Mouse (Mus musculus) neural tube, embryonic 15.5 days (tissue): ENCODE data around the gene Bmp2. TPM values are rescaled to one million over a fixed set of nuclear protein-coding genes. Genes with fewer than 3 reads are reported as not detected.
A peak's percentile ranks its signal among the peaks of the same experiment; 100 is the strongest.

Experiments used
- ATAC-seq: fragments of 200-750 bp; cut with Nextera tagmentation; 2 replicates; pipeline ENCODE4 v1.8.0; 2017; ENCODE audit warnings: mild to moderate bottlenecking, moderate TSS enrichment, moderate library complexity; ENCODE audit not compliant: low FRiP score
- H3K27ac ChIP-seq: fragments of 300-500 bp; sonication (generic); replicated peaks from 2 replicates; pipeline ENCODE4 v1.5.1; 2015; ENCODE audit warnings: mild to moderate bottlenecking, inconsistent platforms
- H3K27me3 ChIP-seq: fragments of 300-500 bp; sonication (generic); replicated peaks from 2 replicates; pipeline ENCODE4 v1.6.1; 2015; ENCODE audit warnings: inconsistent platforms
- H3K36me3 ChIP-seq: fragments of 300-500 bp; sonication (generic); 2 replicates; pipeline ENCODE4 v1.6.1; 2015; ENCODE audit warnings: inconsistent platforms
- H3K4me1 ChIP-seq: fragments of 300-500 bp; sonication (generic); 2 replicates; pipeline ENCODE4 v1.6.1; 2015; ENCODE audit warnings: inconsistent platforms
- H3K4me2 ChIP-seq: fragments of 300-500 bp; sonication (generic); 2 replicates; pipeline ENCODE4 v1.6.1; 2015; ENCODE audit warnings: inconsistent platforms, mild to moderate bottlenecking, moderate library complexity
- H3K4me3 ChIP-seq: fragments of 300-500 bp; sonication (generic); replicated peaks from 2 replicates; pipeline ENCODE4 v1.5.1; 2015; ENCODE audit warnings: mild to moderate bottlenecking, inconsistent platforms
- H3K9ac ChIP-seq: fragments of 300-500 bp; sonication (generic); replicated peaks from 2 replicates; pipeline ENCODE4 v1.6.1; 2015; ENCODE audit warnings: mild to moderate bottlenecking, inconsistent platforms
- H3K9me3 ChIP-seq: fragments of 300-500 bp; sonication (generic); replicated peaks from 2 replicates; pipeline ENCODE4 v1.6.1; 2016; ENCODE audit warnings: inconsistent platforms
- WGBS: fragments of 180-500 bp; shearing (Covaris S2); methylation state at CpG from one replicate; pipeline ENCODE4 v1.1.7; 2015; ENCODE audit warnings: mixed read lengths; 5-methylcytosine and 5-hydroxymethylcytosine counted together
- polyA plus RNA-seq: library from polyadenylated mRNA; unstranded; fragments of >200 nt; fragmentation: Nextera tagmentation; extraction: Ambion mirVana; gene quantifications from 2 replicates; pipeline ENCODE4 v1.2.1, GENCODE M21; 2015

Gene Bmp2
- polyA plus RNA-seq, 1 experiment from 2014 or later, result 3.9 TPM

- Histone ChIP-seq H3K4me1 (no peaks in the 10 kb centered on the region), H3K9me3 (no peaks in the 10 kb centered on the region), H3K4me3 (no peak overlapping the region), H3K9ac (no peak overlapping the region), H3K27ac (no peak overlapping the region), H3K27me3 (no peaks in the 10 kb centered on the region), H3K36me3 (no peaks in the 10 kb centered on the region), H3K4me2 (no peak overlapping the region)
- no peak for ATAC-seq
- 77% methylated on average over 3 of the region's 3 CpGs for WGBS
Observed at GRCm38 (mm10) chr2:133533073-133533472, 18.9 kb upstream of the Bmp2 start.

- no peak for ATAC-seq
- Histone ChIP-seq H3K36me3 (no peaks in the 10 kb centered on the region), H3K9me3 (no peaks in the 10 kb centered on the region), H3K4me3 (no peak overlapping the region), H3K4me1 (no peaks in the 10 kb centered on the region), H3K4me2 (no peak overlapping the region), H3K9ac (no peak overlapping the region), H3K27ac (no peak overlapping the region), H3K27me3 (no peaks in the 10 kb centered on the region)
- 67% methylated on average over 9 of the region's 9 CpGs for WGBS
Observed at GRCm38 (mm10) chr2:133535481-133535880, 16.5 kb upstream of the Bmp2 start.

GRCm38 (mm10) chr2:133536812-133537211, 15.1 kb upstream of the Bmp2 start:
- Histone ChIP-seq H3K27ac (no peak overlapping the region), H3K4me2 (no peak overlapping the region), H3K27me3 (no peaks in the 10 kb centered on the region), H3K9me3 (no peaks in the 10 kb centered on the region), H3K4me3 (no peak overlapping the region), H3K9ac (no peak overlapping the region), H3K4me1 (no peaks in the 10 kb centered on the region), H3K36me3 (no peaks in the 10 kb centered on the region)
- ATAC-seq, result no peak
- WGBS, result 90% methylated on average over 7 of the region's 7 CpGs

GRCm38 (mm10) chr2:133540702-133541101, 11.3 kb upstream of the Bmp2 start:
- H3K27ac ChIP-seq, result no peak overlapping the region
- no peaks in the 10 kb centered on the region for H3K27me3 ChIP-seq
- no peak overlapping the region for H3K9ac ChIP-seq
- no peaks in the 10 kb centered on the region for H3K36me3 ChIP-seq
- H3K4me1 ChIP-seq, result no peaks in the 10 kb centered on the region
- 45% methylated on average over 1 of the region's 1 CpGs for WGBS
- no peaks in the 10 kb centered on the region for H3K9me3 ChIP-seq
- H3K4me2 ChIP-seq, result no peak overlapping the region
- no peak overlapping the region for H3K4me3 ChIP-seq
- ATAC-seq, result no peak

DNA sequence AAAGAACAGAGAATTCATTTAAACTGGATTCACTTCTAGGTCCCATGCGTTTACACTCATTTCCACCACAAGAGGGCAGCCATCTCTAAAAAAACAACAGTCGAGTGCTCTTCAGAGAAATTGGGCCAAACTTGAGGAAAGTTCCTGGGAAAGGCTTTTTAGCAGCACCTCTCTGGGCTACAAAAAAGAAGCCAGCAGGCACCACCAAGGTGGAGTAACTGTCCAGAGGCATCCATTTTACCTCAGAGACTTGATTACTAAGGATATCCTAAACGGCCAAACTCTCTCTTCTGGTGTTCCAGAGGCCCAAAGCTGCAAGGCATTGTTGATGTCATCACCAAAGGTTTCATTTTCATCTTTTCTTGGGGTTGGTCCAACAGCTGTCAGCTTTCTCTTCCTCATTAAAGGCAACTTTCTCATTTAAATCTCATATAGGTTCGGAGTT, 1.7 kb upstream of the Bmp2 start:
- H3K9me3 ChIP-seq, result no peaks in the 10 kb centered on the region
- no peak overlapping the region for H3K9ac ChIP-seq
- no peaks in the 10 kb centered on the region for H3K36me3 ChIP-seq
- peaks cover 44% of the 10 kb centered on the region for H3K27me3 ChIP-seq
- H3K4me1 ChIP-seq, result peaks cover 34% of the 10 kb centered on the region
- ATAC-seq, result no peak
- H3K4me2 ChIP-seq, result no peak overlapping the region
- H3K27ac ChIP-seq, result no peak overlapping the region
- 27% methylated on average over 4 of the region's 4 CpGs for WGBS
- H3K4me3 ChIP-seq, result no peak overlapping the region

DNA sequence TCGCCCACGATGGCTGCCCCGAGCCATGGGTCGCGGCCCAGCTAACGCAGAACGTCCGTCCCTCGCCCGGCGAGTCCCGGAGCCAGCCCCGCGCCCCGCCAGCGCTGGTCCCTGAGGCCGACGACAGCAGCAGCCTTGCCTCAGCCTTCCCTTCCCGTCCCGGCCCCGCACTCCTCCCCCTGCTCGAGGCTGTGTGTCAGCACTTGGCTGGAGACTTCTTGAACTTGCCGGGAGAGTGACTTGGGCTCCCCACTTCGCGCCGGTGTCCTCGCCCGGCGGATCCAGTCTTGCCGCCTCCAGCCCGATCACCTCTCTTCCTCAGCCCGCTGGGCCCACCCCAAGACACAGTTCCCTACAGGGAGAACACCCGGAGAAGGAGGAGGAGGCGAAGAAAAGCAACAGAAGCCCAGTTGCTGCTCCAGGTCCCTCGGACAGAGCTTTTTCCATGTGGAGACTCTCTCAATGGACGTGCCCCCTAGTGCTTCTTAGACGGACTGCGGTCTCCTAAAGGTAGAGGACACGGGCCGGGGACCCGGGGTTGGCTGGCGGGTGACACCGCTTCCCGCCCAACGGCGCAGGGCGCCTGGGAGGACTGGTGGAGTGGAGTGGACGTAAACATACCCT, 995 bp downstream of the Bmp2 start:
- under 1% methylated on average over 46 of the region's 48 CpGs for WGBS
- Histone ChIP-seq H3K27ac (no peak overlapping the region), H3K9ac (peak overlapping the region; percentile 52), H3K36me3 (no peaks in the 10 kb centered on the region), H3K4me3 (peak overlapping the region; percentile 59), H3K4me1 (peaks cover 34% of the 10 kb centered on the region), H3K9me3 (no peaks in the 10 kb centered on the region), H3K27me3 (peaks cover 50% of the 10 kb centered on the region), H3K4me2 (peak overlapping the region; percentile 94)
- peak; percentile 27 for ATAC-seq

- peaks cover 34% of the 10 kb centered on the region for H3K4me1 ChIP-seq
- 36% methylated on average over 9 of the region's 9 CpGs for WGBS
- peak overlapping the region; percentile 45; the same call in 1 of the 2 replicates for H3K9ac ChIP-seq
- no peaks in the 10 kb centered on the region for H3K36me3 ChIP-seq
- no peak for ATAC-seq
- H3K27ac ChIP-seq, result no peak overlapping the region
- no peaks in the 10 kb centered on the region for H3K9me3 ChIP-seq
- peak overlapping the region; percentile 59 for H3K4me3 ChIP-seq
- H3K27me3 ChIP-seq, result peaks cover 52% of the 10 kb centered on the region
- H3K4me2 ChIP-seq, result peak overlapping the region; percentile 94
Observed at GRCm38 (mm10) chr2:133553911-133554285, 1.9 kb downstream of the Bmp2 start.

GRCm38 (mm10) chr2:133554286-133555021, 2.5 kb downstream of the Bmp2 start:
- WGBS, result under 1% methylated on average over 51 of the region's 55 CpGs
- H3K4me2 ChIP-seq, result peak overlapping the region; percentile 94
- peak overlapping the region; percentile 45 for H3K9ac ChIP-seq
- peaks cover 34% of the 10 kb centered on the region for H3K4me1 ChIP-seq
- H3K27ac ChIP-seq, result no peak overlapping the region
- peak; percentile 35 for ATAC-seq
- H3K36me3 ChIP-seq, result no peaks in the 10 kb centered on the region
- peaks cover 52% of the 10 kb centered on the region for H3K27me3 ChIP-seq
- H3K9me3 ChIP-seq, result no peaks in the 10 kb centered on the region
- H3K4me3 ChIP-seq, result peak overlapping the region; percentile 59

GRCm38 (mm10) chr2:133564248-133564886, 12.4 kb downstream of the Bmp2 start:
- Histone ChIP-seq H3K4me3 (no peak overlapping the region), H3K36me3 (no peaks in the 10 kb centered on the region), H3K9ac (no peak overlapping the region), H3K4me1 (peaks cover 6% of the 10 kb centered on the region; the same call in 1 of the 2 replicates), H3K9me3 (no peaks in the 10 kb centered on the region), H3K27me3 (no peaks in the 10 kb centered on the region), H3K27ac (no peak overlapping the region), H3K4me2 (no peak overlapping the region)
- no peak for ATAC-seq
- WGBS, result 78% methylated on average over 10 of the region's 10 CpGs

DNA sequence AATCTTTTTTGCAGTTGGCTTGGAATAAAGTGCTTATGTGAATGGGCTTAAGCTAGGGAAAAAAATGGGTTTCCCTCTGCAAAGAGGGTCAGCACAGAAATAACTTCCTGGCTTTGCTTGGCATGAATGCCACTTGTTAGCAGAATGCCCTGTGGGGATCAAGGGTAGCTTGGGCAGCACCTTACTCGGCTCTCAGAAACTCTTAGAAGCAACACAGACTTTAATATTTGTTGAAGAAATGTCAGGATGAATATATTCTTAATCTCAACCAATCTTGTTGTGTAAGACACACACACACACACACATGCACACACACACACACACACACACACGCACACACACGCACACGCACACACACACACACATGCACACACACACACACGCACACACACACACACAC, 13.5 kb downstream of the Bmp2 start:
- ATAC-seq, result no peak
- no peak overlapping the region for H3K4me2 ChIP-seq
- H3K9me3 ChIP-seq, result no peaks in the 10 kb centered on the region
- H3K27me3 ChIP-seq, result no peaks in the 10 kb centered on the region
- 80% methylated on average over 5 of the region's 5 CpGs for WGBS
- H3K27ac ChIP-seq, result no peak overlapping the region
- H3K4me3 ChIP-seq, result no peak overlapping the region
- no peak overlapping the region for H3K9ac ChIP-seq
- peaks cover 6% of the 10 kb centered on the region; the same call in 1 of the 2 replicates for H3K4me1 ChIP-seq
- H3K36me3 ChIP-seq, result no peaks in the 10 kb centered on the region

GRCm38 (mm10) chr2:133565995-133566710, 14.2 kb downstream of the Bmp2 start:
- Histone ChIP-seq H3K27ac (no peak overlapping the region), H3K4me2 (no peak overlapping the region), H3K9me3 (no peaks in the 10 kb centered on the region), H3K36me3 (no peaks in the 10 kb centered on the region), H3K9ac (no peak overlapping the region), H3K27me3 (no peaks in the 10 kb centered on the region), H3K4me1 (peaks cover 6% of the 10 kb centered on the region; the same call in 1 of the 2 replicates), H3K4me3 (no peak overlapping the region)
- ATAC-seq, result no peak; the same call in 1 of the 2 replicates
- WGBS, result 58% methylated on average over 14 of the region's 14 CpGs
